Mouse (Mus musculus): ENCODE measurements around the gene Dlx6. TPM values are rescaled to one million over a fixed set of nuclear protein-coding genes. Genes with fewer than 3 reads are reported as not detected.

Dlx6 gene
- total RNA-seq, 1 experiment: not detected

- in situ Hi-C loops (cut with MboI; ENCODE audit: low sequenced_read_pairs in 2 of 2, unreplicated experiment in 2 of 2): loop anchor here (25.0 kb wide), 2 partner anchors 594 to 869 kb away; no protein-coding TSS in a partner anchor
- H3K27ac ChIP-seq (ENCODE audit: insufficient read depth, low read depth, low read length, poor library complexity, severe bottlenecking): no peak overlapping the region
- DNase-seq (ENCODE audit: low read depth, low spot score): no peak
- H3K36me3 ChIP-seq (ENCODE audit: control insufficient read depth, insufficient read depth, low read length, poor library complexity, severe bottlenecking): no peaks in the 10 kb centered on the region
- TF ChIP-seq ZC3H11A (IDR thresholded peaks at IDR 0.05; ENCODE audit: borderline replicate concordance, low read depth, low read length) (no peak), ZNF384 (IDR thresholded peaks at IDR 0.05; ENCODE audit: low read depth, low read length) (no peak), CHD2 (IDR thresholded peaks at IDR 0.05; ENCODE audit: low read depth, low read length) (no peak), HCFC1 (IDR thresholded peaks at IDR 0.05; ENCODE audit: borderline replicate concordance, insufficient read depth, low read length) (no peak), MAFK (IDR thresholded peaks at IDR 0.05; ENCODE audit: insufficient read depth, low read depth, low read length) (no peak)
- peaks cover 0 to 9% of the 10 kb centered on the region in 2 experiments; a peak in 1 of 4 replicates for H3K4me1 ChIP-seq (ENCODE audit: control insufficient read depth in 2 of 2, insufficient read depth in 2 of 2, low read length in 2 of 2, poor library complexity in 1 of 2)
- H3K9ac ChIP-seq (ENCODE audit: insufficient read depth, low read depth, low read length, poor library complexity, severe bottlenecking): no peak overlapping the region
- H3K9me3 ChIP-seq (ENCODE audit: control insufficient read depth, insufficient read depth, low read depth, low read length): no peaks in the 10 kb centered on the region
- peak overlapping the region; percentile 42 to 52; a peak in 3 of 4 replicates for H3K4me3 ChIP-seq (ENCODE audit: insufficient read depth in 1 of 2, low read depth in 1 of 2, low read length in 2 of 2, poor library complexity in 1 of 2, severe bottlenecking in 1 of 2)
These were observed 18.0 kb downstream of the Dlx6 start for GRCm38 (mm10) chr6:6881115-6881637.

GRCm38 (mm10) chr6:6881638-6882190, 18.6 kb downstream of the Dlx6 start, which contains the start of gene Dlx5:
Dlx5 (minus strand) TSS chr6:6882085.
- H3K9me3 ChIP-seq (ENCODE audit: control insufficient read depth, insufficient read depth, low read depth, low read length): no peaks in the 10 kb centered on the region
- in situ Hi-C loops (cut with MboI; ENCODE audit: low sequenced_read_pairs in 2 of 2, unreplicated experiment in 2 of 2): loop anchor here (25.0 kb wide), 2 partner anchors 594 to 869 kb away; no protein-coding TSS in a partner anchor
- no peak within 1 kb of the TSS for H3K27ac ChIP-seq (ENCODE audit: insufficient read depth, low read depth, low read length, poor library complexity, severe bottlenecking)
- no peak for TF ChIP-seq MAFK (IDR thresholded peaks at IDR 0.05; ENCODE audit: insufficient read depth, low read depth, low read length)
- TF ChIP-seq ZC3H11A (IDR thresholded peaks at IDR 0.05; ENCODE audit: borderline replicate concordance, low read depth, low read length): no peak
- no peak for TF ChIP-seq HCFC1 (IDR thresholded peaks at IDR 0.05; ENCODE audit: borderline replicate concordance, insufficient read depth, low read length)
- TF ChIP-seq CHD2 (IDR thresholded peaks at IDR 0.05; ENCODE audit: low read depth, low read length): no peak
- TF ChIP-seq ZNF384 (IDR thresholded peaks at IDR 0.05; ENCODE audit: low read depth, low read length): no peak
- peak within 1 kb of the TSS; percentile 42 to 52; a peak in 3 of 4 replicates for H3K4me3 ChIP-seq (ENCODE audit: insufficient read depth in 1 of 2, low read depth in 1 of 2, low read length in 2 of 2, poor library complexity in 1 of 2, severe bottlenecking in 1 of 2)
- no peak within 1 kb of the TSS for H3K9ac ChIP-seq (ENCODE audit: insufficient read depth, low read depth, low read length, poor library complexity, severe bottlenecking)
- no peaks in the 10 kb centered on the region for H3K36me3 ChIP-seq (ENCODE audit: control insufficient read depth, insufficient read depth, low read length, poor library complexity, severe bottlenecking)
- peaks cover 0 to 9% of the 10 kb centered on the region in 2 experiments; a peak in 1 of 4 replicates for H3K4me1 ChIP-seq (ENCODE audit: control insufficient read depth in 2 of 2, insufficient read depth in 2 of 2, low read length in 2 of 2, poor library complexity in 1 of 2)
- DNase-seq (ENCODE audit: low read depth, low spot score): no peak

GRCm38 (mm10) chr6:6882266-6882797, 19.2 kb downstream of the Dlx6 start:
- Histone ChIP-seq H3K4me3 (ENCODE audit: insufficient read depth in 1 of 2, low read depth in 1 of 2, low read length in 2 of 2, poor library complexity in 1 of 2, severe bottlenecking in 1 of 2) (no peak overlapping the region), H3K27ac (ENCODE audit: insufficient read depth, low read depth, low read length, poor library complexity, severe bottlenecking) (no peak overlapping the region), H3K9ac (ENCODE audit: insufficient read depth, low read depth, low read length, poor library complexity, severe bottlenecking) (no peak overlapping the region), H3K4me1 (ENCODE audit: control insufficient read depth in 2 of 2, insufficient read depth in 2 of 2, low read length in 2 of 2, poor library complexity in 1 of 2) (peaks cover 0 to 9% of the 10 kb centered on the region in 2 experiments; a peak in 1 of 4 replicates), H3K9me3 (ENCODE audit: control insufficient read depth, insufficient read depth, low read depth, low read length) (no peaks in the 10 kb centered on the region), H3K36me3 (ENCODE audit: control insufficient read depth, insufficient read depth, low read length, poor library complexity, severe bottlenecking) (no peaks in the 10 kb centered on the region)
- no peak for TF ChIP-seq ZC3H11A (IDR thresholded peaks at IDR 0.05; ENCODE audit: borderline replicate concordance, low read depth, low read length)
- no peak for TF ChIP-seq HCFC1 (IDR thresholded peaks at IDR 0.05; ENCODE audit: borderline replicate concordance, insufficient read depth, low read length)
- TF ChIP-seq CHD2 (IDR thresholded peaks at IDR 0.05; ENCODE audit: low read depth, low read length): no peak
- TF ChIP-seq ZNF384 (IDR thresholded peaks at IDR 0.05; ENCODE audit: low read depth, low read length): no peak
- no peak for TF ChIP-seq MAFK (IDR thresholded peaks at IDR 0.05; ENCODE audit: insufficient read depth, low read depth, low read length)
- no peak for DNase-seq (ENCODE audit: low read depth, low spot score)
- in situ Hi-C loops (cut with MboI; ENCODE audit: low sequenced_read_pairs in 2 of 2, unreplicated experiment in 2 of 2): loop anchor here (25.0 kb wide), 2 partner anchors 595 to 870 kb away; no protein-coding TSS in a partner anchor

DNA sequence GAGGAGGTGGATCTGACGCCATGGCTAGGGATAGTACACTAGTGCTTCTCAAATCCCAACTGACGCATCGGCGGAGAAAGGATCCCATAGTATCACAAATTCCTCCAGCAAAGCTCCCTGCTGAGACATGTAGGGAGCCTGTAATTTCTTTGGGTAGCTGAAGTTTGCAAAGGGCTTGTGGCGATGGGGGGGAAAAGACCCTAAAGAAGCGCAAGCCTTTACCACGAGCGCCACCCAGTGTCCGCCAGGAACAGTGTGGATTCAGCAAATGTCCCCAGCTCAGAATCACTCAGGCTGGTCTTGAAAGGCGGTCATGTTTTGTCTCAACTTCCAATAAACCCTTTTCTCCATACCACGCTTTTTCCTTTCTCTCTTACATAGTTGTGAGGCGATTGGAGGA, 21.8 kb downstream of the Dlx6 start:
- no peak overlapping the region for H3K4me3 ChIP-seq (ENCODE audit: insufficient read depth in 1 of 2, low read depth in 1 of 2, low read length in 2 of 2, poor library complexity in 1 of 2, severe bottlenecking in 1 of 2)
- in situ Hi-C loops (cut with MboI; ENCODE audit: low sequenced_read_pairs in 2 of 2, unreplicated experiment in 2 of 2): loop anchor here (25.0 kb wide), 2 partner anchors 598 to 873 kb away; no protein-coding TSS in a partner anchor
- no peak for DNase-seq (ENCODE audit: low read depth, low spot score)
- H3K27ac ChIP-seq (ENCODE audit: insufficient read depth, low read depth, low read length, poor library complexity, severe bottlenecking): no peak overlapping the region
- no peak overlapping the region for H3K9ac ChIP-seq (ENCODE audit: insufficient read depth, low read depth, low read length, poor library complexity, severe bottlenecking)
- H3K9me3 ChIP-seq (ENCODE audit: control insufficient read depth, insufficient read depth, low read depth, low read length): no peaks in the 10 kb centered on the region
- 0 out of 4 replicates have a peak, but pooled peaks cover 0 to 7% of the 10 kb centered on the region in 2 experiments for H3K4me1 ChIP-seq (ENCODE audit: control insufficient read depth in 2 of 2, insufficient read depth in 2 of 2, low read length in 2 of 2, poor library complexity in 1 of 2)
- peak; percentile 42; the same call in 1 of the 2 replicates for TF ChIP-seq MAFK (IDR thresholded peaks at IDR 0.05; ENCODE audit: insufficient read depth, low read depth, low read length)
- no peak for TF ChIP-seq CHD2 (IDR thresholded peaks at IDR 0.05; ENCODE audit: low read depth, low read length)
- no peak for TF ChIP-seq HCFC1 (IDR thresholded peaks at IDR 0.05; ENCODE audit: borderline replicate concordance, insufficient read depth, low read length)
- TF ChIP-seq ZC3H11A (IDR thresholded peaks at IDR 0.05; ENCODE audit: borderline replicate concordance, low read depth, low read length): peak; percentile 62; the same call in 1 of the 2 replicates
- H3K36me3 ChIP-seq (ENCODE audit: control insufficient read depth, insufficient read depth, low read length, poor library complexity, severe bottlenecking): no peaks in the 10 kb centered on the region
